Mouse (Mus musculus) neural tube, embryonic 15.5 days (tissue): ENCODE results near the gene Fam178b. TPM values are rescaled to one million over a fixed set of nuclear protein-coding genes. Genes with fewer than 3 reads are reported as not detected.
"Not testable (repeated sequence)": the region's sequence is repeated elsewhere in the genome, so short reads cannot be mapped to it uniquely, and the experiment has no call there.

Source experiments
- ATAC-seq: fragments of 200-750 bp; cut with Nextera tagmentation; 2 replicates; pipeline ENCODE4 v1.8.0; 2017; ENCODE audit warnings: mild to moderate bottlenecking, moderate TSS enrichment, moderate library complexity; ENCODE audit not compliant: low FRiP score
- H3K27ac ChIP-seq: fragments of 300-500 bp; sonication (generic); replicated peaks from 2 replicates; pipeline ENCODE4 v1.5.1; 2015; ENCODE audit warnings: mild to moderate bottlenecking, inconsistent platforms
- H3K27me3 ChIP-seq: fragments of 300-500 bp; sonication (generic); replicated peaks from 2 replicates; pipeline ENCODE4 v1.6.1; 2015; ENCODE audit warnings: inconsistent platforms
- H3K36me3 ChIP-seq: fragments of 300-500 bp; sonication (generic); 2 replicates; pipeline ENCODE4 v1.6.1; 2015; ENCODE audit warnings: inconsistent platforms
- H3K4me1 ChIP-seq: fragments of 300-500 bp; sonication (generic); 2 replicates; pipeline ENCODE4 v1.6.1; 2015; ENCODE audit warnings: inconsistent platforms
- H3K4me2 ChIP-seq: fragments of 300-500 bp; sonication (generic); 2 replicates; pipeline ENCODE4 v1.6.1; 2015; ENCODE audit warnings: inconsistent platforms, mild to moderate bottlenecking, moderate library complexity
- H3K4me3 ChIP-seq: fragments of 300-500 bp; sonication (generic); replicated peaks from 2 replicates; pipeline ENCODE4 v1.5.1; 2015; ENCODE audit warnings: mild to moderate bottlenecking, inconsistent platforms
- H3K9ac ChIP-seq: fragments of 300-500 bp; sonication (generic); replicated peaks from 2 replicates; pipeline ENCODE4 v1.6.1; 2015; ENCODE audit warnings: mild to moderate bottlenecking, inconsistent platforms
- H3K9me3 ChIP-seq: fragments of 300-500 bp; sonication (generic); replicated peaks from 2 replicates; pipeline ENCODE4 v1.6.1; 2016; ENCODE audit warnings: inconsistent platforms
- WGBS: fragments of 180-500 bp; shearing (Covaris S2); methylation state at CpG from one replicate; pipeline ENCODE4 v1.1.7; 2015; ENCODE audit warnings: mixed read lengths; 5-methylcytosine and 5-hydroxymethylcytosine counted together
- polyA plus RNA-seq: library from polyadenylated mRNA; unstranded; fragments of >200 nt; fragmentation: Nextera tagmentation; extraction: Ambion mirVana; gene quantifications from 2 replicates; pipeline ENCODE4 v1.2.1, GENCODE M21; 2015

The Fam178b gene
- polyA plus RNA-seq, 1 experiment from 2014 or later = 0.27 TPM

- Histone ChIP-seq H3K27ac (no peak overlapping the region), H3K9ac (no peak overlapping the region), H3K4me3 (no peak overlapping the region), H3K9me3 (no peaks in the 10 kb centered on the region), H3K4me1 (no peaks in the 10 kb centered on the region), H3K27me3 (no peaks in the 10 kb centered on the region), H3K36me3 (no peaks in the 10 kb centered on the region), H3K4me2 (no peak overlapping the region)
- no peak for ATAC-seq
- 92% methylated on average over 7 of the region's 7 CpGs for WGBS
Observed at GRCm38 (mm10) chr1:36643957-36644614, 38.9 kb downstream of the Fam178b start.

- H3K9me3 ChIP-seq = no peaks in the 10 kb centered on the region
- no peak overlapping the region for H3K9ac ChIP-seq
- no peak overlapping the region for H3K4me3 ChIP-seq
- ATAC-seq = no peak
- H3K27me3 ChIP-seq = no peaks in the 10 kb centered on the region
- no peaks in the 10 kb centered on the region for H3K36me3 ChIP-seq
- no peak overlapping the region for H3K4me2 ChIP-seq
- peaks cover 7% of the 10 kb centered on the region; the same call in 1 of the 2 replicates for H3K4me1 ChIP-seq
- WGBS = 61% methylated on average over 2 of the region's 2 CpGs
- H3K27ac ChIP-seq = peak overlapping the region; percentile 10
Observed at GRCm38 (mm10) chr1:36635826-36636485, 47.0 kb downstream of the Fam178b start.

DNA sequence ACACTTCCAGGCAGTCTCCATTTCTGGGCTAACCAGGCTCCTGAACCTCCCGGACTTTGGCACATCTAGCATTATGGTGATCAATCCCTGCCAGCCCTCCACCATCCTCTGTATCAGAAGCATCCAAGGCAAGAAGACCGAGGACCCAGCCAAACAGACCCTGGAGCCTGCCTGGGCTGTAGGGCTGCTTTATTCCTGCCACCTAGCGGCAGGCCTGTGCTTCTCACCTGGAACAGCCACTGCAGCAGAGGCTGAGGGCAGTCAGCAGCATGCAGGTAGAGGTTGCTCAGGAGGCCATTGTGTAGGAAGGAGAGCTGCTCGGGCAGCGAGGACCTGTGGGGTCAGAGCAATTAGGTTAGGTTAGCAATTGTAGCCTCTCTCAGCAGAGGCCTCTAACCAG is 48.0 kb downstream of the Fam178b start:
- H3K27ac ChIP-seq = no peak overlapping the region
- 19% methylated on average over 5 of the region's 5 CpGs for WGBS
- no peaks in the 10 kb centered on the region for H3K9me3 ChIP-seq
- H3K36me3 ChIP-seq = no peaks in the 10 kb centered on the region
- peaks cover 7% of the 10 kb centered on the region; the same call in 1 of the 2 replicates for H3K4me1 ChIP-seq
- no peaks in the 10 kb centered on the region for H3K27me3 ChIP-seq
- no peak overlapping the region for H3K9ac ChIP-seq
- peak; percentile 81 for ATAC-seq
- no peak overlapping the region for H3K4me3 ChIP-seq
- no peak overlapping the region for H3K4me2 ChIP-seq

DNA sequence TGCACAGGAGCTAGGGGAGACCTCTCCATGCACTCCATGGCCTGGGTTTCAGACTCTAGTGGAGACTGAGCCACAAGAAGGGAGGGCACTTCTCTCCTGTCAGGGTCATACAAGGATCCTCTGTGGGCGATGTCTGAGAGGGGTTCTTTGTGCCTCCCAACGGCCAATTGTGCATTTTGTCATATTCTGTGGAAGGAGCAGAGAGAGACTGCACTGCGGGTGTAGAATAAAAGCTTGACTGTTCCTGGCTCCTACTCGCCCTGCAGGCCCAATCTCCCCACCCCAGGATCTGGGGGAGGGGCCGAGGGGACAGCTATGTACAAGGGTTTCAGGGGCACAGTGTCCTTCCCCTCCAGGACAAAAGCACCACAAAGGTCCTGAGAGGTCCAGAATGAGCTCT is 49.1 kb downstream of the Fam178b start:
- H3K9ac ChIP-seq = no peak overlapping the region
- no peaks in the 10 kb centered on the region for H3K36me3 ChIP-seq
- H3K27ac ChIP-seq = no peak overlapping the region
- 70% methylated on average over 5 of the region's 5 CpGs for WGBS
- no peak for ATAC-seq
- no peaks in the 10 kb centered on the region for H3K27me3 ChIP-seq
- H3K4me1 ChIP-seq = peaks cover 7% of the 10 kb centered on the region; the same call in 1 of the 2 replicates
- H3K4me3 ChIP-seq = no peak overlapping the region
- no peaks in the 10 kb centered on the region for H3K9me3 ChIP-seq
- no peak overlapping the region for H3K4me2 ChIP-seq

DNA sequence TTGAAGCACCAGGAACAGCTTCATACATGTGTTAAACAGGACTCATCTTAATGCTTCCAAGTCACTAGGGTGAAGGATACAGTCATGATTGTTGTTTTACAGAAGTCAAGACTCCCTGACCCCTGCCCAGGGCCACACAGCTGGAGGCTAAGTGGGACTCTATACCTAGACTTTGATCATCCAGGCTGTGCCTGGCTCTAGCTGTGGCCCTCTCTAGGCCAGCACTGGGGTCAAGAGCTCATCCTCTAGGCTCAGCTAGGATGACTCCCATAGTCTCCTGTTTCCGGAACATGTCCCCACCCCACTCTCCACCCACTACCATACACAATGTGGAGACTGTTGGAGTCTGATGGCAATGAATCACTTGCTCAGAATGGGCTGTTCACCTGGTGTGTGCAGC is 50.1 kb downstream of the Fam178b start:
- Histone ChIP-seq H3K9me3 (no peaks in the 10 kb centered on the region), H3K9ac (no peak overlapping the region), H3K4me2 (no peak overlapping the region), H3K4me1 (peaks cover 11% of the 10 kb centered on the region; the same call in 1 of the 2 replicates), H3K27ac (no peak overlapping the region), H3K27me3 (no peaks in the 10 kb centered on the region), H3K36me3 (no peaks in the 10 kb centered on the region), H3K4me3 (no peak overlapping the region)
- no peak for ATAC-seq
- WGBS = 92% methylated on average over 1 of the region's 1 CpGs

- no peak overlapping the region for H3K4me3 ChIP-seq
- no peaks in the 10 kb centered on the region for H3K36me3 ChIP-seq
- H3K27me3 ChIP-seq = no peaks in the 10 kb centered on the region
- H3K4me2 ChIP-seq = no peak overlapping the region
- no peaks in the 10 kb centered on the region for H3K9me3 ChIP-seq
- H3K27ac ChIP-seq = no peak overlapping the region
- no peak overlapping the region for H3K9ac ChIP-seq
- ATAC-seq = no peak
- WGBS = 88% methylated on average over 4 of the region's 4 CpGs
- H3K4me1 ChIP-seq = peaks cover 11% of the 10 kb centered on the region; the same call in 1 of the 2 replicates
Observed at GRCm38 (mm10) chr1:36632090-36632489, 50.9 kb downstream of the Fam178b start.

DNA sequence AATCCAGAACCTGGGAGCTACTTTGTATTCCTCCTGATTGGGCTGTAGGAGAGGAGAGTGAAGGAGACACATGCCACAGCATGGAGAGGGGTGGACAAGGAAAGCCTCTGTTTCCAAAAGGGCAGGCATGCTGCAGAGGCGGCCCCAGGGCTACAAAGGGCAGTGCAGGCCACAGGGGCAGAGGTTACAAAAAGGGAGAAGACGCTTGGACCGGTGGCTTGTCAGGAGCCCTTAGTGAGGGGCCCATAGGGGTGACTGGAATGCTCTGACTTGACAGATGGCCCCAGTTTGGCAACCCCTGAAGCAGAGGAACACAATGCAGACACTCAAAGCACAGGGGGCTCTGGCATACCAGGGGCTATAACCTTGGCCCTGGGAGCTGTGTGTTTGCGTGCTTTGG is 51.6 kb downstream of the Fam178b start:
- Histone ChIP-seq H3K9ac (no peak overlapping the region), H3K4me2 (no peak overlapping the region), H3K9me3 (no peaks in the 10 kb centered on the region), H3K27me3 (no peaks in the 10 kb centered on the region), H3K4me3 (no peak overlapping the region), H3K36me3 (no peaks in the 10 kb centered on the region), H3K27ac (no peak overlapping the region), H3K4me1 (peaks cover 4% of the 10 kb centered on the region; the same call in 1 of the 2 replicates)
- WGBS = 41% methylated on average over 4 of the region's 4 CpGs
- no peak for ATAC-seq

GRCm38 (mm10) chr1:36630053-36630739 is 52.8 kb downstream of the Fam178b start:
- Histone ChIP-seq H3K4me2 (no peak overlapping the region), H3K36me3 (no peaks in the 10 kb centered on the region), H3K27me3 (no peaks in the 10 kb centered on the region), H3K4me3 (no peak overlapping the region), H3K4me1 (peaks cover 4% of the 10 kb centered on the region; the same call in 1 of the 2 replicates), H3K9me3 (no peaks in the 10 kb centered on the region), H3K27ac (no peak overlapping the region), H3K9ac (no peak overlapping the region)
- no peak for ATAC-seq
- 59% methylated on average over 3 of the region's 3 CpGs for WGBS

GRCm38 (mm10) chr1:36628585-36628984 is 54.4 kb downstream of the Fam178b start:
- no peak overlapping the region for H3K4me2 ChIP-seq
- no peaks in the 10 kb centered on the region for H3K36me3 ChIP-seq
- H3K27me3 ChIP-seq = no peaks in the 10 kb centered on the region
- H3K27ac ChIP-seq = peak overlapping the region; percentile 35; the same call in 1 of the 2 replicates
- no peak overlapping the region for H3K9ac ChIP-seq
- peaks cover 4% of the 10 kb centered on the region; the same call in 1 of the 2 replicates for H3K4me1 ChIP-seq
- H3K4me3 ChIP-seq = no peak overlapping the region
- WGBS = 58% methylated on average over 8 of the region's 8 CpGs
- H3K9me3 ChIP-seq = no peaks in the 10 kb centered on the region
- no peak for ATAC-seq

DNA sequence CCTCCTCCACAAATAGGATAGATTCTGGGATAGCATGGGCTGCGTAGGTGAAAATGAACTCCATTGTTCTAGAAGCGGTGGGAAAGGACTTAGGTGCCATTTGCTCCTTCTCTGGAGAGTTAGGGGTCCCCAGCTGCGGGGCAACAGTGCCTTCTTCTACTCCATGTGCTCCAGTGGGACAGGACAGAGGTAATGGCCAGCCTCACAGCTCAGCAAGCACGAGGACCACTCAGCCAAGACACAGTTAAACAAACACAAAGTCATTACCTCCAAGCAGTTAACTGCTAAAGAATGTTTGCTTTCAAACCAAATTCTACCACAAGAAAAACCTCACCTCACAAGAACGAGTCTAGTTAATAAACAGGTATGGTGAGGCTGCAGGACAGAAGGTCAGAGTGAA is 57.5 kb downstream of the Fam178b start:
- Histone ChIP-seq H3K4me1 (peaks cover 4% of the 10 kb centered on the region; the same call in 1 of the 2 replicates), H3K4me2 (no peak overlapping the region), H3K9me3 (no peaks in the 10 kb centered on the region), H3K9ac (no peak overlapping the region), H3K27ac (no peak overlapping the region), H3K27me3 (no peaks in the 10 kb centered on the region), H3K4me3 (no peak overlapping the region), H3K36me3 (no peaks in the 10 kb centered on the region)
- ATAC-seq = no peak
- 76% methylated on average over 5 of the region's 5 CpGs for WGBS

DNA sequence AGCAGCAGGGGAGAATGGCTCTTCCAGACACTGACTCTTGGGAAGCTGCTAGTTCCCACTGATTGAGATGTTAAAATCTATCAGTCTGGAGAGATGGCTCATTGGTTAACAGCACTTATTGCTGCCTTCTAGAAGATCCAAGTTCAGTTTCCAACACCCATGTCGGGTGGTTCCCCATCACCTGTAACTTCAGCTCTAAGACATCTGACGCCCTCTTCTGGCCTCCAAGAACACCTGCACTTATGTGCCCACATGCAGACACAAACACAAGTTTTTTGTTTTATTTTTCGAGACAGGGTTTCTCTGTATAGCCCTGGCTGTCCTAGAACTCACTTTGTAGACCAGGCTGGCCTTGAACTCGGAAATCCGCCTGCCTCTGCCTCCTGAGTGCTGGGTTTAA is 67.0 kb downstream of the Fam178b start:
- H3K4me3 ChIP-seq, H3K4me2 ChIP-seq, H3K27me3 ChIP-seq, H3K36me3 ChIP-seq, H3K9ac ChIP-seq, H3K27ac ChIP-seq, ATAC-seq, H3K9me3 ChIP-seq: not testable (repeated sequence)
- peaks cover 12% of the 10 kb centered on the region for H3K4me1 ChIP-seq
- 88% methylated on average over 5 of the region's 5 CpGs for WGBS

- ATAC-seq = no peak
- H3K27me3 ChIP-seq = no peaks in the 10 kb centered on the region
- H3K4me1 ChIP-seq = peaks cover 12% of the 10 kb centered on the region
- H3K9me3 ChIP-seq = no peaks in the 10 kb centered on the region
- 81% methylated on average over 8 of the region's 8 CpGs for WGBS
- no peaks in the 10 kb centered on the region for H3K36me3 ChIP-seq
- H3K9ac ChIP-seq = no peak overlapping the region
- H3K4me3 ChIP-seq = no peak overlapping the region
- H3K4me2 ChIP-seq = no peak overlapping the region
- no peak overlapping the region for H3K27ac ChIP-seq
Observed at GRCm38 (mm10) chr1:36615188-36615587, 67.8 kb downstream of the Fam178b start.
